Mouse (Mus musculus) spleen, postnatal 10 days (tissue): ENCODE measurements around the gene Tgm1.

Source experiments
- DNase-seq, 2 experiments: peaks; one replicate each; pipeline ENCODE4 v3.0.0; 2021 to 2022; ENCODE audit warnings: low spot score in 2 of 2

Tgm1 gene

GRCm38 (mm10) chr14:55724411-55724871, 10.7 kb upstream of the Tgm1 start:
- peak in 1 of 2 experiments; percentile 53 for DNase-seq

GRCm38 (mm10) chr14:55723433-55723832, 9.7 kb upstream of the Tgm1 start:
- DNase-seq, result no peak

GRCm38 (mm10) chr14:55722438-55722945, 8.8 kb upstream of the Tgm1 start:
- no peak for DNase-seq

GRCm38 (mm10) chr14:55721700-55722437, 8.1 kb upstream of the Tgm1 start, which contains the start of gene Rabggta:
Gene Rabggta, minus strand, starts transcription at chr14:55722263.
- DNase-seq, result peak; percentile 89 to 96

- no peak for DNase-seq
Measured at GRCm38 (mm10) chr14:55721076-55721475, 7.3 kb upstream of the Tgm1 start.

- DNase-seq, result no peak
Measured at GRCm38 (mm10) chr14:55720666-55721065, 6.9 kb upstream of the Tgm1 start.

GRCm38 (mm10) chr14:55719737-55720136, 6.0 kb upstream of the Tgm1 start:
- no peak for DNase-seq

- DNase-seq, result no peak
Measured at GRCm38 (mm10) chr14:55716884-55717283, 3.2 kb upstream of the Tgm1 start.

GRCm38 (mm10) chr14:55716271-55716670, 2.5 kb upstream of the Tgm1 start:
- DNase-seq, result no peak

GRCm38 (mm10) chr14:55714893-55715292, 1.2 kb upstream of the Tgm1 start:
- DNase-seq, result no peak

- no peak for DNase-seq
Measured at GRCm38 (mm10) chr14:55713007-55713728, 558 bp downstream of the Tgm1 start.

GRCm38 (mm10) chr14:55711786-55712185, 1.9 kb downstream of the Tgm1 start:
- DNase-seq, result no peak

GRCm38 (mm10) chr14:55709509-55709908, 4.2 kb downstream of the Tgm1 start:
- DNase-seq, result no peak

GRCm38 (mm10) chr14:55707397-55707796, 6.3 kb downstream of the Tgm1 start:
- DNase-seq, result no peak

- no peak for DNase-seq
Measured at GRCm38 (mm10) chr14:55706051-55706600, 7.6 kb downstream of the Tgm1 start.

GRCm38 (mm10) chr14:55702761-55703160, 11.0 kb downstream of the Tgm1 start:
- DNase-seq, result no peak

GRCm38 (mm10) chr14:55701131-55701530, 12.6 kb downstream of the Tgm1 start:
- DNase-seq, result no peak

GRCm38 (mm10) chr14:55697226-55697625, 16.5 kb downstream of the Tgm1 start:
- no peak for DNase-seq

GRCm38 (mm10) chr14:55689433-55689832, 24.3 kb downstream of the Tgm1 start:
- DNase-seq, result no peak

GRCm38 (mm10) chr14:55682118-55682493, 31.6 kb downstream of the Tgm1 start:
- no peak for DNase-seq

- DNase-seq, result peak; percentile 92 to 95
Measured at GRCm38 (mm10) chr14:55681160-55682117, 32.3 kb downstream of the Tgm1 start, which contains the start of gene Tinf2. Gene Tinf2, minus strand, starts transcription at chr14:55681820.
